Mouse (Mus musculus) adrenal gland (tissue): Measurements from ENCODE around the gene Prkar1b.

Experiments used
- intact Hi-C: fragments of 180-260 bp; cut with DNase I; formaldehyde crosslinking; loops from one replicate; pipeline ENCODE4 v1.15.1; 2025

Gene Prkar1b

DNA sequence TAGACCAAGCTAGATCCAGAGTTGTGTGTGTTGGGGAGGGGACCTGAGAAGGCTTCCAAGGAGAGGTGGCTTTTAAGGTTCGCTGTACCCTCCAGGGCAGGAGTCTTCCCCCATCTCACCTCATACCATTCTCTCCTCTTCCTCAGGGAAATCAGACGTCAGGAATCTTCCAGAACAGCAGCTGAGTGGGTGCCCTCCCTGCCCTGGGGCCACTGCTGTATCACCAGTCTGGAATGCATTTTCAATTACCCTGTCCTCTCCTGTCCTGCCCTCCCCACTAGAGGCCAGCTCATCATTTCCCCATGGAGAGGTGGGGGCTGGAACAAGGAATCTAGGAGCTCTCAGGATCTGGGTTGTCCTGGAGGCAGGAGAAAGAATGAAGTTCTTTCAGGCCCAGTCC, 139.2 kb downstream of the Prkar1b start:
- intact Hi-C loops: no loop called here

- intact Hi-C loops: loop anchor here (5.0 kb wide), 1 partner anchor 150 kb away; no protein-coding TSS in a partner anchor
These were observed 142.5 kb downstream of the Prkar1b start for GRCm38 (mm10) chr5:139007141-139007775.

- intact Hi-C loops: no loop called here
These were observed 145.2 kb downstream of the Prkar1b start for GRCm38 (mm10) chr5:139004588-139004987.

GRCm38 (mm10) chr5:138999716-139000115, 150.1 kb downstream of the Prkar1b start:
- intact Hi-C loops: no loop called here

GRCm38 (mm10) chr5:138997936-138998580, 151.7 kb downstream of the Prkar1b start:
- intact Hi-C loops: no loop called here

DNA sequence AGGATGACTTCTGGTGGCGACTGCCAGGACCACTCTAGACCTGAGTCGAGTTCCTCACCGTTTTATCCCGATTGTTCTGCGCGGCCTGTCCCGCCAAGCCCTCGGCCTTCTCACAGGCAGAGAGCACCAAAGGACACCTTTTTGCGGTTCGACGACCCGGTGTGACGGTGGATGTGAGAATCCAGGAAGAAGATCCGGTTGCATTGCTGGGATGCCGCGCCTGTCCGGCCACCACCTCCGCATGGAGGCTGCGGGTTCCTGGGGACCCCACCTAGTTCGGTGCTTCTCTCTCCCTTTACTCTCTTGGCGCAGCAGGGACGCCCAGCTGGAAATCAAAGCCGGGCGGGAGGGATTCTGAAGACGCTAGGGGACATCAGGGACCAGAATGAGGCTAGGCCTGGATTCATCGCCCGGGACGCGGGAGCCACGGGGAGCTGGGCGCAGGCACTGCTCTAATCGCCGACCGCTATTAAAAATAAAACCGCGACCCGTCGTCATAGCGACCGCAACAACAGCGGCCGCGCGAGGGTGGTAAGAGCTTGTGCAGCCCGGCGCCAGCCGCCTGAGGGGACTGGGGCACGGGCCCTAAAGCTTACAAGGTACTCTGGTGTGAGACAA, 152.5 kb downstream of the Prkar1b start, which contains the start of gene Pdgfa:
Pdgfa (minus strand) TSS at position 200 of the 618 bp plus-strand sequence.
- intact Hi-C loops: no loop called here

DNA sequence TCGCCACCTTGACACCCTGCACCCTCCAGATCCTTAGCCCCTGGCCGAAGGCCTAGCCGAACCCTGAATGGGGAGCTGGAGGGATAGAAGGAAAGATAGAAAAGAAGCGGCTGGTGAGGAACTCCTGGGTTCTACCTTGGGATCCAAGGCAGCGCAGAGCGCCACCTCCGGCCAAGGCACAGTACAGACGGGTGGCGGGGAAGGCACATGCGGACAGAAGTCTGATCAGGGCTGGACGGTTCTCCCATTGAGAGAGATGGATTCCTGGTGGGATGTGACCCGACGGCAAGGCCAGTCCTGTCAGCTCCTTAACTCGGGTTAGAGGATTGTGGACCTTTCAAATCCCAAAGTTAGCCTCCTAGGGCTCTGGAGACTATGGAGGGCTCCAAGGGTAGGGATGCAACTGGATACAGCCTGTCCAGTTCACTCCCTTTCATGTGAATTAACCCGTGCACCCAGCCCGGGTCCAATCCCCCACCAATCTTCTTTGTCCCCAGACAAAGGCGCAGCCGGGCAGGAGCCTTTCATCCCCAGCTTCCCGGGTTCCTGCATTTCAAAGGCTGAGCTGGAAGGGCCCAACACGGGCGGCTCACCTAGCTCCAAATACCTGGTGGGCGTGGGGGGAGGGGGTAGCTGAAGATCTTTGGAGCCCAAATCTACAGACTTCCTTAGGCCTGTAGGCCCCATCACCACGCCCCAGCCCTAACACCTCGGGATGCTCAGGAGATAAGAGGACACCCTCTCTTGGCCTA, 153.3 kb downstream of the Prkar1b start:
- intact Hi-C loops: no loop called here

DNA sequence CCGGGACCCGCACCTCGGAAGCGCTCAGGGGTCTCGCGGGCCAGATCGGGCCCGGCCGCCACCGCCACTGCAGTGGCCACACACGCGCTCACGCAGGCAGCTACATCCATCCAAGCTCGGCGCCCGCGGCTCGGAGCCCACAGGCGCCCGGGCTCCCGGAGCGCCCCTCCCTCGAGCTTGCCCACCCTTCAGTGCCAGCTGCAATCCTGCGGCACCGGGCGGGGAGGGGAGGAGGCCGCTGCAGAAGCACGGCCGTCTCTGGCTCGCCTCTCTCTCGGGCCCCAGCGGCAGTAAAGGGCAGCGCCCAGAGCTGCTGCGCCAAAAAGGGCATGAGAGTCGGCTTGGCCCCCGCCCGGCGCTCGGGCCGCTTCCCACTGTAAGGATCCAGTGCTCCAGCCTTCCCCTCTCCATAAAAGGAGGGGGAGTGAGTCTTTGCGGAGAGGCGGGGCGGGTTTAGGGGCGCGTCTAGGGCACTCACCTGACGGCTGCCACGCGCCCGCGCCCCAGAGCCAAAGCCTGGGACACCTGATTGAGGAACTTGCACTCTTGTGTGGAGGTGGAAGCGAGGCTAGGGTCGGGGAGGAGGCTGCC, 154.0 kb downstream of the Prkar1b start:
- intact Hi-C loops: no loop called here

DNA sequence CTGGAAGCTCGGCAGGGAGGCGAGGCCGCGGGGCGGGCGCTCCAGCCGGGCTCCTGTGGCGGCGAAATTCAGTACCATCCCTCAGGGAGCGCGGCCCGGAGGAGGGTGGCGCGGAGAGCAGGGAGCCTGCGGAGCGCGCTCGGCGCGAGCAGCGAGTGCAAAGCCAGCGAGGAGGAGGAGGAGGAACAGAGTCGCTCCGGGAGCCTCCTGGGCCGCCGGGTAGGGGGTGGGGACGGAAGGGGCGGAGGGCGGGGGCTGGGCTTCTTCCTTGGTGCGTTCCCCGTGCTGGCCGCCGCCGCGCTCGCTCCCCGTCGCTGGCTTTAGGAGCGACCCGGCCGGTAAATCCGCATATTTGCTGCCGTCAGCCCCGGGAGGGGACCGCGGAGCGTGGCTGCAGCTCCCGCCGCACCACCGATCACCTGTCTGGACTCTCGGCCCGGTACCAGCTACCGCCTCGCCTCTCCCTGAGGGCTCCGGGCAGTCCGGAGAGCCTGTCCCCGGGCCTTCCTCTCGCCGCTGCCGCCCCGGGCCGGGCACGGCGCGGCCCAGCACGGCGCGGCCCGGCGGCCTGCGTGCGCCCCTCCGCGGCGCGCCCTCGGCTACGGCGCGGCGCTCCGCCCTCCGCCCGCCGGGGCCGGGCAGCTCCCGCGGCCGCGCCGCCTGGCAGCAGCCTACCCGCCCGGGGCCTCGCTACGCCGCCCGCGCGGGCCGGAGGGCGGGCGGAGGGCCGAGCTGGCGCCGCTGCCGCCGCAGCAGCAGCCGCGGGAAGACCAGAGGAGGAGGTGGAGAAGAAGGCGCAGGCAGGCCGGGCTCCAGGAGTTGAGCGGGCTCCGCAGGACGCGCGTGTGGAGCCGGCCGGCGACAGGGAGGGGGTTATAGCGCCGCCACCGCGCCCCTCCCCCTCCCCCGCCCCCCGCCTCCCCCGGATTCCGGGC, 154.7 kb downstream of the Prkar1b start:
- intact Hi-C loops: loop anchor here (5.0 kb wide), 1 partner anchor 138 kb away; no protein-coding TSS in a partner anchor

DNA sequence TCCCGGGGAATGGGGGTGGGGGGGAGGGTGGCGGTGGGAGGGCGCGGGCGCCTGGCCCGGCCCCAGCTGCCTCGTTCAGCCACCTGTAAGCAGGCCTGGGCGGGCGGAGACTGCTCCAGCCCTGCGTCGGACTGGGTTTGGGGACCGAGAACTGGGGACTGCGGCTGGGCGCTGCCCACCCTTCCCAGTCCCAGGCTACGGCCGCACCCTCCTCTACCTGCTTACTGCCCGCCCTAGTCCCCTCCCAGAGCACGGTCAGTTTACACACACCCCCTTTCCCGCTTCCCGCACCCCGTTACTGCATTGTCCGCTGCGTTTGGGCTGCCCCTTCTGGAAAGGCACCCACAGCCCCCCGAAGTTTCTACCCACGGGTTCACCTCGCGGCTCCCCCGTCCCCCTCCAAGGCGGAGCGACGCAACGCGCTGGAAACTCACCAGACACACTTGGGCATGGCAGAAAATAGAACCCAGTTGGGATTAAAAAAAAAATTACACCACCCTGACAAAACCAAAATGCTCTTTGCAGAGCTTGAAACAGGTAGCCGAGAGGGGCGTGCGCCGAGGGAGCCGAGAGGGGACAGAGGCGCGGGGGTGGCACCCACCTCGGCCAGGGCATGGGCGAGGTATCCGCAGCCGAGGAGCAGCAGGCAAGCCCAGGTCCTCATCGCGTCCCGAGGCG, 155.6 kb downstream of the Prkar1b start:
- intact Hi-C loops: loop anchor here (5.0 kb wide), 1 partner anchor 137 kb away; no protein-coding TSS in a partner anchor

DNA sequence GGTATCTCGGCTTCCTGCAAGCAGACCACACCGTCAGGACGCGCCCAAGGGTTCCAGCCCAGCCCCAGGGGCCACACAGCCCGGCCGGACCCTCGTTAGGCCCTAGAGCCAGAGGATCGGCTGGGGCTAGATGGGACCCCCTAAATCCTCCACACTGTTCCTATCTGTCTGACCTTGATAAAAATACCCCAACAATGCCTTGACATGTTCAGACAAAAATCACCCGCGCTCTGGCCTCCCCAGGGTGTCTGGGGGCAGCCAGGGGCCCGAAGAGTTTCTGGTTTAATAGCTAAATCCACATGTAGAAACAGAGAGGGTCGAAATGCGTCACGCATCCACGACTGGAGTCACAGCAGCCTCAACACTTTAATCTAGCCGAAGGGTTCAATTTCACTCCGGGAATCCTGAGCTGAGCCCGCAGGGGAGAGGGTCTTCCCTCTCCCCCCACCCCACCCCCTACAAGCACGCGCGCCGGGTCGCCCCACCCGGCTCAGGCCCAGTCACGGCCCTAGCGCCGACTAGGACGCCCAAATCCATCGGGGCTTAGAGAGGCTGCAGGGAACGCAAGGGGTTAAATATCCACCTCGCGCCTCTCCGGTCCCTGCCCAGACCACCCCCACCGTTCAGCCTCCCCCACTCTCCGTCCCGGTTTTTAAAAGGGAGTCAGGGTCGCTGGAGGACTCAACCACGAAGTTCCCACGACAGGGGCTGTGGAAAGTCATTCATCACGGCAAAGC, 156.3 kb downstream of the Prkar1b start:
- intact Hi-C loops: loop anchor here (5.0 kb wide), 1 partner anchor 136 kb away; no protein-coding TSS in a partner anchor

- intact Hi-C loops: loop anchor here (5.0 kb wide), 1 partner anchor 135 kb away; no protein-coding TSS in a partner anchor
These were observed 157.0 kb downstream of the Prkar1b start for GRCm38 (mm10) chr5:138992611-138993370.

DNA sequence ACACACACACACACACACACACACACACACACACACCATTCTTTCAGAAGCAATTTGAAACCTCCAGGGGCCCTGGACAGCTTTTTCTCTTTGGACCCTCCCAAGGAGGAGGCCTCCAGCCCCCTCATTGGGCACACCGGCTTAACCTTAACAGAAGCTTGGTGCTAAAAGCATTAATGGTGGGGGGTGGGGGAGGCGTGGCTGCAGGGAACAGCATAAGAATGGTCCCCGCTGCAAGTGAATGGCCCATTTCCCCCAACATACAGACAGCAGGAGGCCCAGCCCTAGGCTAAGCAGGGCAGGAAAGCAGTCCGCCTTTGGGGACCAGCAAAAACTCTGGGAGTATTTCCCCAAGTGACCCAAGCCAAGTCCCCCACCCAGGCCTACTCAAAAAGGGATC, 158.1 kb downstream of the Prkar1b start:
- intact Hi-C loops: loop anchor here (5.0 kb wide), 1 partner anchor 134 kb away; no protein-coding TSS in a partner anchor

GRCm38 (mm10) chr5:138990659-138991380, 159.0 kb downstream of the Prkar1b start:
- intact Hi-C loops: loop anchor here (5.0 kb wide), 1 partner anchor 134 kb away; no protein-coding TSS in a partner anchor

DNA sequence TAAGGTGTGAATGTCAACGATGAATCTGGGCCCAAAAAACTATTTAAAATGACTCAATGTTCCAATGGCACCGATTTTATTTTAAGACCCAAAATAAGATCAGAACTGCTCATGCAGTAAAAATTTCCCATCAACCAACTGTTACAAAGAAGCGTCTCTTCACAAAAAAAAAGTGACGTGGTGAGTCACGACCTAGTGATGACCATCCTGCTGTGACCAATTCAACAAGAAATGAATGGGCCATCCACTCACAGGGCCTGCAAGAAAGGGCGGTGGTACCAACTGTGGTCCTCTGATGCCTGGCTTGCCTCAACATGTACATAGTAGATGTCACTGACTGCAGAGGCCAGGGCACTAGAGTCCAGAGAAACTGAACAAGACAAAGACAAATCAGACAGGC, 160.2 kb downstream of the Prkar1b start:
- intact Hi-C loops: no loop called here

GRCm38 (mm10) chr5:138988764-138989163, 161.0 kb downstream of the Prkar1b start:
- intact Hi-C loops: no loop called here

DNA sequence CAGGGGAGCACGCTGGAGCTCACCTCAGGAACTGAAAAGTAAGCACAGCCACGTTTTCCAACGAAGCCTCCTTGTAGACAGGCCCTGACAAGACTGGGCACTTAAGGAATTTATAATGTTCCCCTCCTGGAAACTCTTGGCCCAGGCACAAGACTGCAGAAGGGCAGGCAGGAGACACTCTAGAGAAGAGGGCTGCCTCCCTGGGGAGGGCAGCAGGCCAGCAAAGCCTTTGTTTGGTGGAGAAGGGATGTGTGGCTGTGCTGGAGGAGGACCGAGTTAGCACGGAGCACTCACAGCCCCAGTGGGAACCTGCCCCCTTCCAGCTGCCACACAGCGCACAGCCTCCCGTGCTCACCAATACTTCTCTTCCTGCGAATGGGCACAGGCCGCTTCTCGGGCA, 161.8 kb downstream of the Prkar1b start:
- intact Hi-C loops: no loop called here
